Mouse (Mus musculus): ENCODE measurements around the gene Lyzl4.

DNA sequence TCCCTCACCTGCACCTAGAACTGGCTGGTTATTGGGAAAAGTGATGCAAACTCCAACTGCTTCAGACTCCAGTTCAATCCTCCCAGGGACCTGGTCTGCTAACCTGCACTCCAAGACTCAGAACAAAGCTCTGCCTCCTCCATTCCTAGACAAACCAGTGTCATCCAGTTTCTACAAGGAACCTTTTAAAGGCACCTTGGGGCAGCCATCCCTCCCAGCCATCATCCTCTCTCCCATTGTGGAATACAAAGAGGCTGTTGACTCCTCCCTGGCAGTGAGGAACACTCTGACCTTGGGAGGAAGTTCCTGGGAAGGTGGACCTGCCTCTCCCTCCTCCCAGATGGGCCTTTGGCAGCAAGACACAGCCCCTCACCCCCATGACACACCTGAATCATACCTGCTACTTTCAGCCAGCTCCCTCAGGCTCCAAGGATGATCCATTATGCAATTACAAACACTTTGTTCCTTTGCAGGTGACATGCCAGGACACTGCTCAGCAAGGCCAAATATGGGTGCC lies 27.6 kb downstream of the Lyzl4 start:
- no peak for TF ChIP-seq CTCF (IDR thresholded peaks at IDR 0.05; ENCODE audit: control insufficient read depth, insufficient read depth, insufficient replicate concordance, low read depth, low read length)
- TF ChIP-seq POLR2A (IDR thresholded peaks at IDR 0.05; ENCODE audit: control insufficient read depth, low read depth, low read length) = no peak

All from testis, adult 2 months (tissue).